Mouse (Mus musculus): Measurements from ENCODE around the gene Zc3h18.

DNA sequence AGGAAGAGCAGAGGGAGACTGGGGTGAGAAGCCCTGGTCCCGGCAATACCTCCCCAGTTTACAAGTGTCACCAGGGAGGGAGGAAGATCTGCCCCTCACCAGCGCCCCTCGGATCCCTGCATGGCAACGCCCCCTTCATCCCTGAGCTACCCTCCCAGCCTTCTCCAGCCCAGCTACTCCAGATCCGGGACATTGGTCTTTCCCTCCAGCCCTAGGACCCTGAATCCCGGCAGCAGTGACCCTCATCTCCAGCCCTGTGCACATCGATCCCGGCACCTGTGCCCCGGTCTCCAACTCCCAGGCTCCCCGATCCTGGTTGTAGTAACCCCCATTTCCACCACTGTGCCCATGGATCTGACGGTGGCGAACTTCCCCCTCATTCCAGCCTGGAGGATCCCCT lies 66.4 kb downstream of the Zc3h18 start:
- TF ChIP-seq CTCF (IDR thresholded peaks at IDR 0.05; ENCODE audit: low read depth, low read length) (no peak), POLR2A (IDR thresholded peaks at IDR 0.05; ENCODE audit: borderline replicate concordance, low read depth, low read length) (no peak)
